Mouse (Mus musculus) heart, postnatal 4 days (tissue): ENCODE measurements around the gene Zfp111. TPM values are rescaled to one million over a fixed set of nuclear protein-coding genes. Genes with fewer than 3 reads are reported as not detected.
A peak's percentile ranks its signal among the peaks of the same experiment; 100 is the strongest.

Source experiments
- DNase-seq: peaks from one replicate; pipeline ENCODE4 v3.0.0; 2021
- total RNA-seq, 2 experiments: library from RNA; stranded (reverse); gene quantifications; 2 replicates each; pipeline ENCODE4 v1.2.3; 2021

Zfp111 gene
- total RNA-seq = 10 to 100 TPM in 1 of 2 experiments, 1 to 10 TPM in 1; 8.2 to 10.3 TPM

DNA sequence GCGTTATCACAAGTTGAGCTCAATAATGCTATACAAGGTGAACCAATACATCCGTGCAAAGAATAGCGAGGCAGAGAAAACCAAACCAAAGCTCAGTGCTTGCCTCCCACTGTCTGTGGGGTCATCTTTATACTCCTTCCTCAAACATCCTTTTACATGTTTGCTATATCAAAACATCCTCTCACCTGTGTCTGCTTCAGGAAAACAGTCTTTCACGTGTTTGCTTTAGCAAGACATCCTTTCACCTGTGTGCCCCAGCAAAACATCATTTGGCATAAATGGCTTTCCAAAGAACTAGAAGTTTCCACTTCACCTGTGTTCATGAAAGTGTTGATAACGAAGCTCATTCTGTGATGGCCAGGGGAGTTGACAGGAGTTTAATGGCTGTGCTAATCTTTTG, at the start of gene Zfp111:
Gene Zfp111 (minus strand): TSS at position 101 of the 400 bp plus-strand sequence.
- no peak for DNase-seq

DNA sequence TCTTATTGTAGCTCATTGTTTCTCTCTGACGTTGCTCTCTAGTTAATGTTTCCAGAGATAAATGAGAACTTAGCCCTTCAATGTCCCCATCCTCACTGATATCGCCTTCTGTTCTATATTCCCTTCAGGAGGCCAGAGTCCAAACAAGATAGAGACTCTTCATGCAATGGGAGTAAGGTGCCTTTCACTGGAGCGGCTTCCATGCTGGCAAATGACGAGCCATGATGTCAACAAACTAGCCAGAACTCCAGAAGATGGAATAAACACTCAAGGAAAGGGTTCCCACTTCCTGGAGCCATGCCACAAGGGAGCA, 48.7 kb upstream of the Zfp111 start:
- no peak for DNase-seq

DNA sequence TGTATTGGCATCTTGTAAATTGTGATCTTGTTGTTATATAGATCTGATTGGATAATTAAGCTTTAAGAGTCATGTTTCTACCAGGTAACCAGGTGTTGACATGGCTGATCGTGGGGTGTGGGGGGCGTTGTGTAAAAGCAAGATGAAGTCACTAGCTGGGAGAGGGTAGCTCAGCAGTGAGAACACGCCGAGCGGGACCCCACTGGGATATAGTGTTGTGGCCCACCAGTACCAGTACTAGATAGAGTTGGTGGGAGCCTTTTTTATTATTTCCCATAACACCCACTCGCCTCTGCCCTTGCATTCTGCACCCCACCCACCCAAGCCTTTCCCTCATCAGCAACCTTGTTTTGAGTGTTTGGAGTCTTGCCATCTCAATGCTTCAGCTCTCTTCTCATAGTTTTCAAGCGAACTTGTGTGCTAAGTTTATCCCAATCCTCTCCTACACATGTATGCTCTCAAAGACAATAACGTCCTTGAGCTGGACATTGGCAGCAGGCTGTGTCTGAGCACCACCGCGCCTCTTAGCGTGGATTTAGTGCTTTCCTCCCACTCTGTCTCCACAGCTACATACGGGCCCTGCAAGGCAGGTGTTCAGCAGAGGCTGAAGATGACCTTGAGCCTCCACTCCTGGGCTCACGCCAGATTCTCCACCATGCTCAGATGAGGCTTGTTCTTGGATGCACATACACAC, 48.2 kb upstream of the Zfp111 start:
- no peak for DNase-seq

DNA sequence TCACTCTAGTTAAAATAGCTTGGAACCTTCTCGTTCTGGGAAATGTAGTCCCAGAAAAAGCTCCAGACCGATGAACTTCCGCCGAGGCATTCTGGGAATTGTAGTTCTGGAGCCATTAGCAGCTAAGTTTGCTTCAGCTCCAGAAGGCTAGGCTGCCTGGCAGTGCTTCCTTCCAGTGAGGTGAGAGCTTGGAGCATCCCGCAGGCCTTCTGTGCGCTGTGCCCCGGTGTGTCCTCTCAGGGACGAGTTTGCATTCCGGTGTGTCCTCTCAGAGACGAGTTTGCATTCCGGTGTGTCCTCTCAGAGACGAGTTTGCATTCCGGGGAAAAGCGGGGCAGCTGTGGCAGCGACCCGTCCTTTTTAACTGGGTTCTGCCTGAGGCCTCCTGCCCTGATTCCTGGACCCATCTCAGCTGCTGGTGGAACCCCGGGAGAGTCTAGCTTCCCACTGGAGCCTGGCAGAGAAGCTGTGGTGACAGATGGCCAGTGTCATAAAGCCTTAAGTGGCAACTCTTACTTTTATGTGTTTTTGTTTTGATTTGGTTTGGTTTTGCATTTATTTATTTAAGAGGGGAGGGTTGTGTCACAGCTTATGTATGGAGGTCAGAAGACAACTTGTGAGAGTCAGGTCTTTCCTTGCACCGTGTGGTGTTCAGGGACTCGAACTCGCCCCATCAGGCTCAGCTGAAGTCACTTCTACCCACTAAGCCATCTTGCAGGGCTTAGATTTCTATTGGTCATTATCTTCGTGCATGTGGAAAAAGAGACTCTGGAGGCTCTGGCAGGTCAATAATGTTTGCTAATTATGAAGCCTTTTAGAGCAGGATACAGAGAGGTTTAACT, 43.6 kb upstream of the Zfp111 start, which contains the start of gene Zfp108:
Gene Zfp108 (plus strand): TSS at position 162 of the 842 bp plus-strand sequence.
- DNase-seq = peak; percentile 80

DNA sequence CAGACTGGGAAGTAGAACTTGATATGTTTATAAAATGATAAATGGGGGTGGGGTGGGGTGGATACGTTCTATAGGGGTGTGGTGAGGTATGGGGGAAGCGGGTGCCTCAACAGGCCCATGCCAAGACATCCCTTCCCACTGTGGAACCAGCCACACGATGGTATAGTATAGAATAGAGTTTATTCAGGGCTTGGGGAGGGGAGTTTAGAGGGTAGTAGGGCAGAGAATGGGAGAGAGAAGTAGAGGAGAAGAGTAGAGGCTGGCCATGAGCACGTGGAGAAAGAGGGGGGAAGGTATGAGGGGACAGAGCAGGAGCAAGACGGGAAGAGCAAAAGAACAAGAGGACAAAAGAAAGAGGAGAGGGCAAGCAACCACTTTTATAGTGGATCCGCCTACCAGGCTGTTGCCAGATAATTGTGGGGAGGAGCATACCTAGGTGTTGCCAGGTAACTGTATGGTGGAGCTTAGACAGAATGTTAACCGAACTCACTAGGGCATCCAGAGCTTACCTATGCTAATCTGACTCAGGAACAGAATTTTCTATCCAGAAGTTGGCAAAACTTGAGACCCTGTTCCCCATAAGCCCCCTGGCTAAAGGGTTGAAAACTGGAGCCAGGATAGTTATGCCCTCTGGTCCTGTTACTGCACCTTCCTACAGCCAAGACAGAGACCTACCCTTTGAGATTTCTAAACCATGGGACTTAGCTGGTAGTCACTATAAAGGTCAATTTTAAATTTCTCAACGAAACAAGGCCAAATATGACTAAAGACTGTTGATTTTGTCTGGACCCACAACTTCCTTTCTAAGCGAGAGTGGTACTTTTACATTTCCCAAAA, 42.8 kb upstream of the Zfp111 start:
- DNase-seq = no peak

DNA sequence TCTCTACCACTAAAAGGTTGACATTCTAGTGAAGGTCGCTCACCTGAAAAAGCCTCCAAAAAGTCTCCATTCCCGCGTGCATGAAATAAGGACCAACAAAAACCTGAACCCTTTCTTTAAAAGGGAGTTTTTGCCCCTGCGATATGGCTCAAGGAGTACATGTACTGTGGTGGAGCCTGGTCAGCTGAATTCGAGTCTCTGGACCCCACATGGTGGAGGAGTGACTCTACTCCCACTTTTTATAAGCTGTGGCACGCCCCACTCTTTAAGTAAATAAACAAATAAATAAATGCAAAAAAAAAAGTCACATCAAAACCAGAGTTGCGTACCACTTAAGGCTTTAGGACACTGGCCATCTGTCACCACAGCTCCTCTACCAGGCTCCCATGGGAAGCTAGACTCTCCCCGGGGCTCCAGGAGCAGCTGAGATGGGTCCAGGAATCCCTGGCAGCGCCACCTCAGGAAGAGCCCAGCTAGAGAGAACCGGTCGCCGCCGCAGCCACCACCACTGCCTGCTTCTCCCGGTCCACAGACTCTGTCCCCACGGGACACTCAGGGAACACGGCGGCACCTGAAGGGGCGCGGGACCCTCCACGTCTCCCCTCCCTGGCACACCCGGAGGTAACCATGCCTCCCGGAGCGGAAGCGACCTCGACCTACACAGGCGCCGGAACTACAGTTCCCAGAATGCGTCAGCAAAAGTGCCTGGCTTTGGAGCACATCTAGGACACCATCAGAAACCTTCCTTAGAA, 26.0 kb upstream of the Zfp111 start, which contains the start of gene Zfp109:
Gene Zfp109 (minus strand): TSS at position 521 of the 752 bp plus-strand sequence.
- DNase-seq = peak; percentile 46

DNA sequence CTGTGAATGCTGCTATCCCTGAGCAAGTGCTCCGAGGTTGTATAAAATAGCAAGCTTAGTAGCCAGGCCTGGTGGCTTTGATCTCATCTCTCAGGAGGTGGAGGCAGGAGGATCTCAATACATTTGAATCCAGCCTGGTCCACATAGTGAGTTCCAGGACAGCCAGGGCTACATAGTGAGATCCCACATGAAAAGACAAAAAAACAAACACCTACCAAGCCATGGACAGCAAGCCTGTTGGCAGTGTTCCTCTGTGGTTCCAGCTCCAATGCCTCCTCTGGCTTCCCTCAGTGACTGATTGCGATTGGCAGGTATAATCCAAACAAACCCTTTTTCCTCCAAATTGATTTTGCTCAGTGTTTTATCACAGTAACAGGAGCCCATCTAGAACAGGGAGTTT, 947 bp downstream of the Zfp111 start:
- no peak for DNase-seq

DNA sequence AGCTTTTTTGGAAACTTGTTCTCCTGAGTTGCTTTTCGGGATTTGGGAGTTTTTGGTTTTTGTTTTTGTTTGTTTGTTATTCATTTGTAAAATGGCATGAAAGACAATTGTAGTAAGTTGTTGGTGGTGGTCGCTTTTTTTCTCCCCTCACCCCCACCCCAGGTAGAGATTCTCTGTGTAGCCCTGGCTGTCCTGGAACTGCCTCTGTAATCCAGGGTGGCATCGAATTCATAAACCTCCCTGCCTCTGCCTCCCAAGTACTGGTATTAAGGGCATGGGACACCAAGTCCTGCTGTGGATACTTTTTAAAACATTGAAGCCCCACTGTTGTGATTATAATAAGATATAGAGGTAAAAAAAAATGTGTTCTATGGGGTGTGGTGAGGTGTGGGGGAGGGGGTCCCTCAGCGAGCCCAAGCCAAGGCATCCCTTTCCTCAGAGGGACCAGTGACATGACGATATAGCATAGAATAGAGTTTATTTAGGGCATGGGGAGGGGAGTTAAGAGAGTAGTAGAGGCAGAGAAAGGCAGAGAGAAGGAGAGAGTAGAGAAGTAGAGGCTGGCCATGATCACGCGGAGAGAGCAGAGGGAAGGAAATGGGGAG, 2.9 kb downstream of the Zfp111 start:
- DNase-seq = no peak

DNA sequence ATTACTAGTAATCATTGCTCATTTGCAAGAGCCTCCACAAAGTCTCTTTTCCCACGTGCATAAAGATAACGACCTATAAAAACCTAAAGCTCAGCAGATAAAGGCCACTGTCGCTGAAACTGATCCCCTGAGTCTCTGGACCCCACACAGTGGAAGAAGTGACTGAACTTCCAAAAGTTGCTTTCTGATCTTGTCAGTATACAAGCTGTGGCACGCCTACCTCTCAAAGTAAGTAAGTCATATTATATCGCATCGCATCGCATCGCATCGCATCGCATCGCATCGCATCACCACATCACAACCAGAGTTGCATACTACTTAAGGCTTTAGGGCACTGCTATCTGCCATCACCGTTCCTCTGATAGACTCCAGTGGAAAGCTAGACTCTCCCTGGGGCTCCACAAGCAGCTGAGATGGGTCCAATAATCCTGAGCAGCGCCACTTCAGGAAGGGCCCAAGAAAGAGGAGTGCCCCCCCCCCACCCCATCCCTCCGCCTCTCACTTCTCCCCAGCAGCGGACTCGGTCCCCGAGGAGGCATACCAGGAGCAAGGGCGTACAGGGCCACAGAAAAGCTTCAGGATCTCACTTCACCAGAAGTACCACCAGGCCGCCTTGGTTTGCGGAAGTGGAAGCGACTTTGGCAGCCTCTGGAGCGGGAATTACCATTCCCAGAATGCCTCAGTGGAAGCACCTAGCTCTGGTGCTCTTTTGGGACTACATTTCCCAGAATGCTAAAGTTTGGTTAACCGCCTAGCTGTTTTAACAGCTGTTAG, 3.6 kb downstream of the Zfp111 start:
- DNase-seq = peak; percentile 73

DNA sequence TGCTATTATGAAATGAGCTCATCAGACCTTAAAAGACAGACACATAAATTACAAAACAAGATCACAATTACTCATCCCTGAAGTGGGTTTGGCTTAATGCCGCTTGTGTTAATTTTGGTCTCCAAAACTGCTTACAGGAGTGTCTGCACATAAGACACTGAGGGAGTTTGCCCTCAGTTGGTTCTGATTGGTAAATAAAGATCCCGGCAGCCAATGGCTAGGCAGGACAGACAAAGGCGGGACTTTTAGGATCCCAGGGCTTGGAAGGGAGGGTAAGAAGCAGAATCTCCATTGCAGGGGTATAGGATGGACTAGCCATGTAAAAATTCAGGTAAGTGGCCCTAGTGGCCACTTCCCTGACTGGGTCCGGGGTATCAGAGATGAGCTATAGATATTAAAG, 14.3 kb downstream of the Zfp111 start:
- no peak for DNase-seq

DNA sequence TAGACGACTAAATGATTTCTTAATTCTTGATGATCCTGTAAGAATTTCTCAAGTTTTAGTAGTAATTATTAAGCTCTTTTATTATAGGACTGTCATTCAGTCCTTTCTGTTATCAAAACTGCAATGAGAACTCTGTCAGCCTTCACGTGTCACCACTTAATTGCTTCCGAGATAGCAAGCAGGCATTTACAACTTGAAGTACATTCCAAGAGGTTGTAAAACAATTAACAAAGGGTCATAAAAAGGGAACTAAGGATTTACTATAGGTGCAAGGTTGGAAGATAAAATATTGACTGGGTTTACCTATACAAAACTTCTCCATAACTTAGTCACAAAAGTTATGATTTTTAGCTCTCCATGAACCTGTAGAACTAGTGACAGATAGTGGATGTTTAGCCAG, 18.1 kb downstream of the Zfp111 start:
- DNase-seq = no peak

DNA sequence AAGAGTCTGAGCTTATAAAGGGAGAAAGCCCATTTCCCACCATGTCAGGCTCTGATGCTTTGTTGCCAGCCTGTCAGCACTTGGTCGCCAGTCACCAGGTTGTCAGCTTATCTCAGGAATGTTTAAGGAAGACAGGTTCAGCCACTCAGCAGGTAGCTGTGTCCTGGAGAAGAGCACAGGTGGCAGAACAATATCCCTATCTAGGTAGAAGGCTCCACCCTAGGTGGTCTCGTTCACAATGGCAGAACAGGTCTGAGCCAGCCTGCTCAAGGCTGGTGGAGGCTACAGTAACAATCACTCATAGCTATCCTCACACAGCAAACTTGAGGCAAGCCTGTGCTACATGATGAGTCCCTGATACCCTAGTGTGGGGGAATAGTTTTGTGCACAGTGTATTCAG, 19.9 kb downstream of the Zfp111 start:
- no peak for DNase-seq

DNA sequence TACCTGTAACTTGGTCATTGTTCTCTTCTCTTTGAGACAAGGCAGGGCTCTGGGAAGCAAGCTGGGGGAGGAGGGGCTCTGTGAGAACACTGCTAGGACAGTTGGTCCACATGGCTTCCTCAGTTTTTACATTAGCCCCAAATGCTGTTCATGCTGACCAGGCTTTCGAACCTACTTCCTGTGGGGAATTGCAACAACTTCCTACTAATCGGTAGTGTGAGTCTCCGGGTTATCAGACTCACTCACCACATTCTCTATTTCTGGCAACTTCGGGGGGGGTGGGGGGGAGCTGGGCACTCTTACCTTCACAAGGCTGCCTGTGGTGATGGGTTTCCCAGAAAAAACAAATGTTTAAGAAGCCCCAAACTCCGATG, 21.7 kb downstream of the Zfp111 start:
- no peak for DNase-seq

DNA sequence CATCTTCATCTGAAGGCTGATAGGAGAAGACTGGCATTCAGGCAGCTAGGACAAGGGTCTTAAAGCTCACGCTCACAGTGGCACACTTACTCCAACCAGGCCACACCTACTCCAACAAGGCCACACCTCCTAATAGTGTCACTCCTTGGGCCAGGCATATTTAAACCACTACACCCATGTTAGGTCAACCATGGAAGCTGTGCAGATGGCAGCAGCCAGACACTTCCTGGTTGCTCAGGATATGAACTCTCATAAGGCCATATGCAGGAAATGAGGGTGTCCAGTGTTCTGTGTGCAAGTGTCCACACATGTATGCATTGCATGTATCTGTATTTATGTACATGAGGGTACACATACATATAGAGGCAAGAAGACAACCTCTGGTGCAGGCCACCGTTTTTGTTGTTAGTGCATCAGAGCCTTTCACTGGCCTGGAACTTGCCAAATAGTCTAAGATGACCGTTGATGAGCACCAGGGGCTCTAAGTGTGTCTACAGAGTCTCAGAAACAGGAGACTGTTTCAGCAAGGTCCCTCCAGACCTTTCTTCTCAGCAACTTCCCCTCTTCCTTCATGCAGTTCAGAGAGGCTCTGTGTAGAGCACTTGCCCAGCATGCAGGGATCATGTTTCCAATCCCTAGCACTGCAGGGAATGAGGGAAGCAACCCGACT, 22.2 kb downstream of the Zfp111 start:
- no peak for DNase-seq

DNA sequence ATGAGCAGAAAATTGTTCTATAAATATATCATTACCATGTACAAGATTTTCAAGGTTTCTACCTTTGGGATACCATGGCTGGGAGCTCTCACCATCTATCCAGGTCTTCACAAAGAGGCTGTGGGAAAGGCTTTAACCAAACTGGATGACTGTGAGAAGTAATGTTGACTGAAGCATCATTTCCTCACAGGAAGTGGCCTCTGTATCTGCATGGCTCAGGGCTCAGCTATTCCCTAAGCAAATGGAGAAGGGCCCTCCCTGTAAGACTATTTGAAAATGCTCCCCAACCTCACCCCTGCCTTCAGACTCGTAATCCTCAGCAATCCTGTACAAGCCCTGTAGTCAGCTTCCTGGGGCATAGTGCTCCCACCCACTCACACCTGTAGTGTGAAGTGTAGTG, 23.6 kb downstream of the Zfp111 start:
- no peak for DNase-seq

DNA sequence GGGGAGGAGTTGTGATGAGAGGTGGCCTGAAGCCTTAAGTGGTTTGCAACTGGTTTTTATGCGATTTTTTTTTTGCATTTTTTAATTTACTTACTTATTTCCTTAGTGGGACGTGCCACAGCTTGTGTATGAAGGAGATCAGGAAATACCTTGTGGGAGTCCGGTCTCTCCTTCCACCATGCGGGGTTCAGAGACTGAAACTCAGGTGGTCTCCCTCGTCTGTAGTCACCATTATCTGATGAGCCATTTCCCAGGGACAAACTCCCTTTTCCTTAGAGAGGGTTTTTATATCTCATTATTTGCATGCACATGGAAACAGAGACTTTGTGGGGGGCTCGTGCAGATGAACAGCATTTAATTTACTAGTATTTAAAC, 35.9 kb downstream of the Zfp111 start:
- DNase-seq = no peak

DNA sequence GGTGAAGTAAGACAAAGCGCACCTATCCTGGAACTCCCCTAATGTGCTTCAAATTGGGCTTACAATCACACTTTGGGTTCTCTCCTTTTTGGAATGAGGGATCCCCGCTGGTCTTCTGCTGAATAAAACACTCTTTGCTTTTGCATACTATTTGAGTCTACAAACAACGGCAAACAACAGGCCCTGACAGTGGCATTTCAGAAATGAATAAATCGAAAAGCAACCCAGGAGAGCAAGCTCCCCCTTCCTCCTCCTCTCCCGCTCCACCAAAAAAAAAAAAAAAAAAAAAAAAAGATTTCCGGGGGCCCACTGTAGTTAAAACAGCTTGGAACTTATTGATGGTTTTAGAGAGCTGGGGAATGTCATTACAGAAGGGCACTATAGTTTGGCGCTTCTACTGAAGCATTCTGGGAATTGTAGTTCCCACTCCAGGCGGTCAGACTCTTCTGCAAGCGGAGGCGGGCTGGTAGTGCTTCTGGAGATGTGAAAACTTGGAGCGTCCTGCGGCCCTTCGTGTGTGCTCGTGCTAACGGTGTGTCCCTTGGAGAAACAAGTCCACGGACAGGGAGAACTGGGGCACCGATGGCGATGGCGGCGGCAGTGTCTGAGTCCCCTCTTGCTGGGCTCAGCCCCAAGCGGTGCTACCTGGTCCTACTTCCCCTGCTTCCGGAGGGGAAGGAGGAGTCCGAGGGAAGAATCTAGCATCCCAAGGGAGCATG, 36.5 kb downstream of the Zfp111 start, which contains the start of gene Zfp114:
Gene Zfp114 (plus strand): TSS at position 443 of the 719 bp plus-strand sequence.
- peak; percentile 69 for DNase-seq

DNA sequence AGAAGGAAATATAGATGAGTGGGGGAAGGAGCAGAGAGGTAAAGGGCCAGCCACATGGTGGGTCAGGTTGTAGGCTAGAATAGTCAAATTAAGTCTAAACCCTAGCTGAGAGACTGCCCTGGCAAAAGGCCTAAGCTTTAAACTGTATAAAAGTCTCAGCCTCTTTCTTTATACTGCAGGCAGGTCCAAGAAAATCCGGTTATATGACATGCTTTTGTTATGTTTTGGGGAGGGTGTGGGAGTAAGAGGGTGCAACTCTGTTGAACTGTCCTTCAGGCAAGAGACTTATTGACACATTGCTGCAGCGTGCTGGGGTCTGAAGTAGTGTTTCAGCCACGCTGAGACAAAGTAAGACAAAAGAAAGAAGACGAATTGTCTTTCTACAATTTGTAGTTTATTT, 39.1 kb downstream of the Zfp111 start:
- no peak for DNase-seq

DNA sequence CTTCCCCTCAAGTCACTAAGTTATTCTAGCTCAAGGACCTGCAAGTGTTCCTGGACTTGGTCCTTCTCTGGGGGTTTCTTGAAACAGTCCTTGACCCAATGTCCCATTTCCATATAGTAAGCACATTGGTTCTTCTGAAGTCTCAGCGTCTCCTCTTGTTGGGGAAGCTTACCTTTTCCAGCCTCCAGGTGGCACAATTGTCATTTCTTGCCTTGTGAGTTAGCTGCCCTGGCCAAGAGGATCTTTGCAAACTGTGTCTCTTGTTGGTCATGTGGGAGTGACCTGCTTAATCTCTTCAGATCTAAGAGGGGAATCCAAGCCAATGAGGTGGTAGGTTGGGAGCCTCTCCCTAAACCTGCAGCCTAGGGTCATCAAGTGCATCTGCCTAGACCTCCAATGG, 58.0 kb downstream of the Zfp111 start:
- DNase-seq = peak; percentile 13
